Mouse (Mus musculus) liver, postnatal 0 days (tissue): Measurements from ENCODE around the gene Usp5.

Experiments
- CTCF ChIP-seq: sonication (generic); IDR thresholded peaks from 2 replicates; pipeline ENCODE4 v1.5.1; 2016; ENCODE audit warnings: antibody characterized with exemption, low read depth
- EP300 ChIP-seq: IDR thresholded peaks from 2 replicates; pipeline ENCODE4 v1.6.1; 2016; ENCODE audit warnings: antibody characterized with exemption, low read depth, mild to moderate bottlenecking

DNA sequence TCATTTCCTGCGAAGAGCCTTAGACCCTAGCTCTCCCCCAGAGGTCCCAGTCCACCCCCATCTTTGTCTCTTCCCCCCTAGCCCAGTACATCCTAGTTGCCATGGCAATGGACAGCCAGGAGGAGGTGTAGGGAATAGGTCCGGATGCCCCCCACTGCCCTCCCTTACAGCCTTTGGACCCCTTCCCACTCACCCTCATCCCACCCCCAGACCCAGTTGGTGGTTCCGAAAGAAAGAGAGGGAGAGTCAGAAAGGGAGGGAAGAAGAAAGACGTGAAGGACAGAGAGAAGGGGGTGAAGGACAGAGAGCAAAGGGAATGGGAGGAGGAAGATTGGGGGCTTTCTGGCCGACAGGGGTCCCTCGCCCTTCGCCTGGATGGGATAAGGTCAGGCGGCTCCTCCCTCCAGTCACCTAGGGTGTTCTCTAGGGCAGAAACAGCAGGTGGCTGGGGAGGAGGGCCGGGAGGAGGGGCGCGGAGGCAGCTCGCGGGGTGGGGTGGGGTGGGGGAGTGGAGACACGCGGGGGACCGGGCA lies 33.9 kb upstream of the Usp5 start:
- no peak for TF ChIP-seq CTCF
- TF ChIP-seq EP300, result no peak
